Mouse (Mus musculus): ENCODE data around the gene Orai1.

DNA sequence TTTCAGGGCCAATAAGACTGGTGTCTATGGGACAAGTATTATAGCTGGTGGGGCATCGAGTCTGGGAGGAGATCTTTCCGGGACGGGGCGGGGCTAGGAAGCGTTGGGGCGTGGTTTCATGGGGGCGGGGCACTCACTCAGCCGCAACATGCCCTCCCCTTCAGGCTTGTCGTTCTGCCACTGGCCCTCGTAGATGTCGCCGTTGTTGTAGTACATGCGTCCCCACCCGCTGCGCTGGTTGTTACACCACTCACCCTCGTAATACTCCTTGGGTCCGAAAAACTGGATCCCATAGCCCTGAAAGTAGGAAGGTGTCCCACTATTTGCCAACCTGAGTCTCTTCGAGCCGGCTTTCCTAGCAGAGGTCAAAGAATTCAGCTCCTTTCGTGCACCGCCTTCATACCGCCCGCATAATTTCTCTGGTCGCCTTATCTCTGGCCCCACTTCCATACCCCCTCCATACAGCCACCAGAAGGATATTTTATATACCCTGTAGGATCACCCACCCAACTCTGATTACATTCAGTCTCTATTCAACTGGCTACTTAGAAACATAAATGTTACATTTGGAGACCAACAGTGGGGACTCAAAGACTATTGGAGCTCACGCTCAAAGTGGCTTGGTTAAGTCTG lies 24.4 kb downstream of the Orai1 start:
- TF ChIP-seq CTCF (IDR thresholded peaks at IDR 0.05; ENCODE audit: low read depth, low read length) (no peak), POLR2A (IDR thresholded peaks at IDR 0.05; ENCODE audit: borderline replicate concordance, low read depth, low read length) (no peak)
